ENCODE assay signal across 16 mouse cellular contexts in genomic region chr11:76566081-76566480, GRCm38 (mm10).
"Had no signal": no experiment of that assay in that cellular context is flagged by ENCODE, and none has a peak within 500 bp of the region (broad histone marks: within the 10 kb centered on the region; RNA-seq: fewer than 3 reads in every experiment).

No protein-coding gene starts in this region.

- H3K36me3 ChIP-seq: liver, embryonic 13.5 days; lung, embryonic 15.5 days; neural tube, embryonic 13.5 days had no signal

- ATAC-seq: liver, postnatal 0 days; midbrain, embryonic 16.5 days had no signal

- H3K27ac ChIP-seq: liver, embryonic 13.5 days; lung, embryonic 15.5 days; macrophage; neural tube, embryonic 13.5 days had no signal

- H3K4me2 ChIP-seq: liver, embryonic 13.5 days; lung, embryonic 15.5 days; midbrain, embryonic 11.5 days; neural tube, embryonic 13.5 days had no signal

- H3K9me3 ChIP-seq: liver, embryonic 13.5 days; lung, embryonic 15.5 days; megakaryocyte, embryonic 14.5 days; neural tube, embryonic 13.5 days had no signal

- DNase-seq: kidney, postnatal 10 days; kidney, postnatal 4 days; liver; liver, embryonic 13.5 days; liver, postnatal 0 days; lung, postnatal 14 days; retina, postnatal 1 day; right cerebral cortex, postnatal 4 days; spleen, adult 18-20 months; thymus, postnatal 14 days had no signal

- H3K9ac ChIP-seq: liver, embryonic 13.5 days; liver, postnatal 0 days; lung, embryonic 15.5 days; neural tube, embryonic 13.5 days had no signal

- H3K4me1 ChIP-seq: liver, embryonic 13.5 days had no signal

- H3K4me3 ChIP-seq: liver, embryonic 13.5 days; lung, embryonic 15.5 days; megakaryocyte, embryonic 14.5 days; neural tube, embryonic 13.5 days had no signal
